Mouse (Mus musculus): ENCODE data around the gene Krtap4-13. TPM values are rescaled to one million over a fixed set of nuclear protein-coding genes. Genes with fewer than 3 reads are reported as not detected.
"Not testable (repeated sequence)": the region's sequence is repeated elsewhere in the genome, so short reads cannot be mapped to it uniquely, and the experiment has no call there.

The Krtap4-13 gene
- polyA plus RNA-seq, 1 experiment from 2014 or later: not detected

- 91% methylated on average over 2 of the region's 2 CpGs for WGBS
- H3K27me3 ChIP-seq: no peaks in the 10 kb centered on the region
- ATAC-seq (ENCODE audit: low FRiP score, low read depth): no peak
- H3K4me3 ChIP-seq: no peak within 1 kb of the TSS
- no peak within 1 kb of the TSS for H3K9ac ChIP-seq (replicated peaks)
- no peaks in the 10 kb centered on the region for H3K9me3 ChIP-seq
- H3K36me3 ChIP-seq: no peaks in the 10 kb centered on the region
- H3K4me2 ChIP-seq (replicated peaks): no peak within 1 kb of the TSS
- no peak within 1 kb of the TSS; the same call in 1 of the 2 replicates for H3K27ac ChIP-seq (replicated peaks)
- H3K4me1 ChIP-seq: peaks cover 4% of the 10 kb centered on the region; the same call in 1 of the 2 replicates
These were observed 29.1 kb downstream of the Krtap4-13 start, which contains the start of gene Krtap4-8 for GRCm38 (mm10) chr11:99780604-99781003. Krtap4-8 (minus strand) TSS chr11:99780704.

- H3K4me3 ChIP-seq: no peak overlapping the region
- H3K9me3 ChIP-seq: no peaks in the 10 kb centered on the region
- H3K4me2 ChIP-seq (replicated peaks): no peak overlapping the region
- H3K36me3 ChIP-seq: no peaks in the 10 kb centered on the region
- H3K9ac ChIP-seq (replicated peaks): no peak overlapping the region
- WGBS: 55% methylated on average over 7 of the region's 7 CpGs
- ATAC-seq (ENCODE audit: low FRiP score, low read depth): no peak
- H3K27ac ChIP-seq (replicated peaks): no peak overlapping the region
- H3K27me3 ChIP-seq: no peaks in the 10 kb centered on the region
- peaks cover 4% of the 10 kb centered on the region; the same call in 1 of the 2 replicates for H3K4me1 ChIP-seq
These were observed 31.3 kb downstream of the Krtap4-13 start for GRCm38 (mm10) chr11:99778401-99778800.

DNA sequence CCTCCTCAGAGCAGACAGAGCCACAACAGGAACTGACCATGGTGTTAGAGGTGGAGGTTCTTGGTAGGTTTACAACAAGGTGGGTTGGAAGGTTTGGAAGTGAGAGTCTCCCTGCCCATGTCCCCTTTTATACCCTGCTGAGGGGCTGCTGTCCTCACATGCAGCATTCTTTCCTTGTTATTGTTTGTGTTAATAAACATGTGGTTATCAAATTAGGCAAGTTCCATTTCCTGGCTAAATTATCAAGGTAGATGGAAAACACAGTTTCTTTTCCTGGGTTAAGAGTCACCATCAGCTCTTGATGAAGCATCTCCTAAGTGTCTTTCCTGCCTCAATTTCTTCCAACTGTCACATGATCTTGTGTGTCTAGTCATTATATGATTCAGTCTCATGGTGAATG lies 36.9 kb downstream of the Krtap4-13 start, which contains the start of gene Gm11595:
Gene Gm11595 (minus strand): TSS at position 101 of the 400 bp plus-strand sequence.
- H3K9me3 ChIP-seq; H3K4me2 ChIP-seq (replicated peaks); H3K27me3 ChIP-seq; H3K4me3 ChIP-seq; H3K36me3 ChIP-seq; H3K9ac ChIP-seq (replicated peaks); H3K4me1 ChIP-seq; ATAC-seq (ENCODE audit: low FRiP score, low read depth): not testable (repeated sequence)
- peak within 1 kb of the TSS; percentile 49; the same call in 1 of the 2 replicates for H3K27ac ChIP-seq (replicated peaks)

GRCm38 (mm10) chr11:99768410-99768809 lies 41.3 kb downstream of the Krtap4-13 start:
- no peaks in the 10 kb centered on the region for H3K9me3 ChIP-seq
- H3K4me1 ChIP-seq: no peaks in the 10 kb centered on the region
- no peaks in the 10 kb centered on the region for H3K36me3 ChIP-seq
- 74% methylated on average over 2 of the region's 2 CpGs for WGBS
- H3K4me3 ChIP-seq: no peak overlapping the region
- H3K27ac ChIP-seq (replicated peaks): no peak overlapping the region
- H3K9ac ChIP-seq (replicated peaks): no peak overlapping the region
- ATAC-seq (ENCODE audit: low FRiP score, low read depth): no peak
- H3K27me3 ChIP-seq: no peaks in the 10 kb centered on the region
- H3K4me2 ChIP-seq (replicated peaks): no peak overlapping the region

Other genes with a start within 250 kb of the Krtap4-13 start
- gene Krtap3-1, start 243.3 kb downstream of the Krtap4-13 start, polyA plus RNA-seq (2016; fragmentation: Nextera tagmentation; extraction: Ambion mirVana): not detected in 2 replicates
- not detected in 2 replicates for gene Krtap1-5, start 228.9 kb downstream of the Krtap4-13 start, polyA plus RNA-seq (2016; fragmentation: Nextera tagmentation; extraction: Ambion mirVana)
- gene Krtap1-4, start 226.2 kb downstream of the Krtap4-13 start, polyA plus RNA-seq (2016; fragmentation: Nextera tagmentation; extraction: Ambion mirVana): not detected in 2 replicates
- not detected in 2 replicates for gene Krtap1-3, start 218.6 kb downstream of the Krtap4-13 start, polyA plus RNA-seq (2016; fragmentation: Nextera tagmentation; extraction: Ambion mirVana)
- not detected in 2 replicates for gene Krtap9-3, start 211.8 kb downstream of the Krtap4-13 start, polyA plus RNA-seq (2016; fragmentation: Nextera tagmentation; extraction: Ambion mirVana)
- not detected in 2 replicates for gene Gm11938, start 206.6 kb downstream of the Krtap4-13 start, polyA plus RNA-seq (2016; fragmentation: Nextera tagmentation; extraction: Ambion mirVana)
- gene Gm11937, start 199.7 kb downstream of the Krtap4-13 start, polyA plus RNA-seq (2016; fragmentation: Nextera tagmentation; extraction: Ambion mirVana): not detected in 2 replicates
- not detected in 2 replicates for gene Krtap2-4, start 195.0 kb downstream of the Krtap4-13 start, polyA plus RNA-seq (2016; fragmentation: Nextera tagmentation; extraction: Ambion mirVana)
- gene Gm11562, start 189.5 kb downstream of the Krtap4-13 start, polyA plus RNA-seq (2016; fragmentation: Nextera tagmentation; extraction: Ambion mirVana): not detected in 2 replicates
- gene Krtap4-1, start 181.7 kb downstream of the Krtap4-13 start, polyA plus RNA-seq (2016; fragmentation: Nextera tagmentation; extraction: Ambion mirVana): not detected in 2 replicates
- not detected in 2 replicates for gene Krtap4-2, start 174.8 kb downstream of the Krtap4-13 start, polyA plus RNA-seq (2016; fragmentation: Nextera tagmentation; extraction: Ambion mirVana)
- not detected in 2 replicates for gene Krtap4-7, start 165.8 kb downstream of the Krtap4-13 start, polyA plus RNA-seq (2016; fragmentation: Nextera tagmentation; extraction: Ambion mirVana)
- not detected in 2 replicates for gene Gm11555, start 159.7 kb downstream of the Krtap4-13 start, polyA plus RNA-seq (2016; fragmentation: Nextera tagmentation; extraction: Ambion mirVana)
- gene Gm11563, start 150.9 kb downstream of the Krtap4-13 start, polyA plus RNA-seq (2016; fragmentation: Nextera tagmentation; extraction: Ambion mirVana): not detected in 2 replicates
- not detected in 2 replicates for gene Krtap4-6, start 143.9 kb downstream of the Krtap4-13 start, polyA plus RNA-seq (2016; fragmentation: Nextera tagmentation; extraction: Ambion mirVana)
- gene Gm14190, start 119.2 kb downstream of the Krtap4-13 start, polyA plus RNA-seq (2016; fragmentation: Nextera tagmentation; extraction: Ambion mirVana): not detected in 2 replicates
- gene Gm14180, start 75.6 kb downstream of the Krtap4-13 start, polyA plus RNA-seq (2016; fragmentation: Nextera tagmentation; extraction: Ambion mirVana): not detected in 2 replicates
- not detected in 2 replicates for gene Gm11595, start 37.0 kb downstream of the Krtap4-13 start, polyA plus RNA-seq (2016; fragmentation: Nextera tagmentation; extraction: Ambion mirVana)
- gene Krtap4-8, start 29.2 kb downstream of the Krtap4-13 start, polyA plus RNA-seq (2016; fragmentation: Nextera tagmentation; extraction: Ambion mirVana): not detected in 2 replicates
- gene Krtap4-9, start 24.7 kb downstream of the Krtap4-13 start, polyA plus RNA-seq (2016; fragmentation: Nextera tagmentation; extraction: Ambion mirVana): not detected in 2 replicates
- gene Gm11596, start 16.4 kb downstream of the Krtap4-13 start, polyA plus RNA-seq (2016; fragmentation: Nextera tagmentation; extraction: Ambion mirVana): not detected in 2 replicates
- not detected in 2 replicates for gene Gm11569, start 11.0 kb downstream of the Krtap4-13 start, polyA plus RNA-seq (2016; fragmentation: Nextera tagmentation; extraction: Ambion mirVana)
- gene Gm11554, start 5.4 kb downstream of the Krtap4-13 start, polyA plus RNA-seq (2016; fragmentation: Nextera tagmentation; extraction: Ambion mirVana): not detected in 2 replicates
- not detected in 2 replicates for gene Gm11564, start 5.8 kb upstream of the Krtap4-13 start, polyA plus RNA-seq (2016; fragmentation: Nextera tagmentation; extraction: Ambion mirVana)
- gene 2300003K06Rik, start 28.2 kb upstream of the Krtap4-13 start, polyA plus RNA-seq (2016; fragmentation: Nextera tagmentation; extraction: Ambion mirVana): not detected in 2 replicates
- not detected in 2 replicates for gene Krtap4-16, start 41.7 kb upstream of the Krtap4-13 start, polyA plus RNA-seq (2016; fragmentation: Nextera tagmentation; extraction: Ambion mirVana)
- not detected in 2 replicates for gene Gm11568, start 48.0 kb upstream of the Krtap4-13 start, polyA plus RNA-seq (2016; fragmentation: Nextera tagmentation; extraction: Ambion mirVana)
- not detected in 2 replicates for gene Gm11559, start 54.6 kb upstream of the Krtap4-13 start, polyA plus RNA-seq (2016; fragmentation: Nextera tagmentation; extraction: Ambion mirVana)
- gene Krtap9-1, start 63.5 kb upstream of the Krtap4-13 start, polyA plus RNA-seq (2016; fragmentation: Nextera tagmentation; extraction: Ambion mirVana): not detected in 2 replicates
- not detected in 2 replicates for gene Gm11567, start 69.3 kb upstream of the Krtap4-13 start, polyA plus RNA-seq (2016; fragmentation: Nextera tagmentation; extraction: Ambion mirVana)
- not detected in 2 replicates for gene Krtap31-1, start 98.0 kb upstream of the Krtap4-13 start, polyA plus RNA-seq (2016; fragmentation: Nextera tagmentation; extraction: Ambion mirVana)
- gene Gm11565, start 104.9 kb upstream of the Krtap4-13 start, polyA plus RNA-seq (2016; fragmentation: Nextera tagmentation; extraction: Ambion mirVana): not detected in 2 replicates
- gene Krtap31-2, start 126.4 kb upstream of the Krtap4-13 start, polyA plus RNA-seq (2016; fragmentation: Nextera tagmentation; extraction: Ambion mirVana): not detected in 2 replicates
- not detected in 2 replicates for gene Krtap9-5, start 138.6 kb upstream of the Krtap4-13 start, polyA plus RNA-seq (2016; fragmentation: Nextera tagmentation; extraction: Ambion mirVana)
- gene Krtap29-1, start 169.2 kb upstream of the Krtap4-13 start, polyA plus RNA-seq (2016; fragmentation: Nextera tagmentation; extraction: Ambion mirVana): not detected in 2 replicates
- not detected in 2 replicates for gene Krtap16-1, start 176.7 kb upstream of the Krtap4-13 start, polyA plus RNA-seq (2016; fragmentation: Nextera tagmentation; extraction: Ambion mirVana)
- not detected in 2 replicates for gene Krtap17-1, start 184.1 kb upstream of the Krtap4-13 start, polyA plus RNA-seq (2016; fragmentation: Nextera tagmentation; extraction: Ambion mirVana)
- gene Krt33a, start 206.3 kb upstream of the Krtap4-13 start, polyA plus RNA-seq (2016; fragmentation: Nextera tagmentation; extraction: Ambion mirVana): not detected in 2 replicates
- gene Krt33b, start 220.0 kb upstream of the Krtap4-13 start, polyA plus RNA-seq (2016; fragmentation: Nextera tagmentation; extraction: Ambion mirVana): not detected in 2 replicates
- gene Krt34, start 231.7 kb upstream of the Krtap4-13 start, polyA plus RNA-seq (2016; fragmentation: Nextera tagmentation; extraction: Ambion mirVana): not detected in 2 replicates
- not detected in 2 replicates for gene Krt31, start 240.7 kb upstream of the Krtap4-13 start, polyA plus RNA-seq (2016; fragmentation: Nextera tagmentation; extraction: Ambion mirVana)